Mouse (Mus musculus) embryonic facial prominence, embryonic 11.5 days (tissue): ENCODE measurements around the gene Apoa5. TPM values are rescaled to one million over a fixed set of nuclear protein-coding genes. Genes with fewer than 3 reads are reported as not detected.
"Not testable (repeated sequence)": the region's sequence is repeated elsewhere in the genome, so short reads cannot be mapped to it uniquely, and the experiment has no call there.

ENCODE experiments used
- ATAC-seq: fragments of 200-750 bp; cut with Nextera tagmentation; replicated peaks from 2 replicates; pipeline ENCODE4 v1.8.0; 2017; ENCODE audit warnings: low read depth; ENCODE audit not compliant: insufficient number of reproducible peaks, low FRiP score, low TSS enrichment
- DNase-seq: peaks from one replicate; pipeline ENCODE4 v3.0.0-alpha.2; 2015; ENCODE audit warnings: low spot score
- H3K27ac ChIP-seq: fragments of 300-500 bp; sonication (generic); replicated peaks from 2 replicates; pipeline ENCODE4 v1.5.1; 2014; ENCODE audit warnings: mild to moderate bottlenecking, low read depth, low read length, control low read depth
- H3K27me3 ChIP-seq: fragments of 300-500 bp; sonication (generic); 2 replicates; pipeline ENCODE4 v1.6.1; 2014; ENCODE audit warnings: mild to moderate bottlenecking, low read length, moderate library complexity, mixed read lengths; ENCODE audit not compliant: control insufficient read depth, insufficient read depth
- H3K36me3 ChIP-seq: fragments of 300-500 bp; sonication (generic); replicated peaks from 2 replicates; pipeline ENCODE4 v1.6.1; 2014; ENCODE audit warnings: low read depth, mild to moderate bottlenecking, low read length, moderate library complexity, mixed read lengths; ENCODE audit not compliant: control insufficient read depth, insufficient read depth
- H3K4me1 ChIP-seq: fragments of 300-500 bp; sonication (generic); 2 replicates; pipeline ENCODE4 v1.6.1; 2014; ENCODE audit warnings: low read length, mixed read lengths; ENCODE audit not compliant: control insufficient read depth, insufficient read depth
- H3K4me2 ChIP-seq: fragments of 300-500 bp; sonication (generic); 2 replicates; pipeline ENCODE4 v1.6.1; 2014; ENCODE audit warnings: low read depth, mild to moderate bottlenecking, control low read depth, low read length, moderate library complexity
- H3K4me3 ChIP-seq: fragments of 300-500 bp; sonication (generic); 2 replicates; pipeline ENCODE4 v1.5.1; 2014; ENCODE audit warnings: low read depth, low read length, control low read depth
- H3K9ac ChIP-seq: fragments of 300-500 bp; sonication (generic); replicated peaks from 2 replicates; pipeline ENCODE4 v1.6.1; 2014; ENCODE audit warnings: mild to moderate bottlenecking, control low read depth, low read length
- H3K9me3 ChIP-seq: fragments of 300-500 bp; sonication (generic); replicated peaks from 2 replicates; pipeline ENCODE4 v1.6.1; 2016; ENCODE audit warnings: mild to moderate bottlenecking, low read length, inconsistent platforms, mixed read lengths; ENCODE audit not compliant: control insufficient read depth
- WGBS: fragments of 180-500 bp; shearing (Covaris S2); extraction: QIAGEN DNeasy Blood & Tissue Kit; methylation state at CpG from one replicate; pipeline ENCODE4 v1.1.7; 2014; 5-methylcytosine and 5-hydroxymethylcytosine counted together
- polyA plus RNA-seq: library from polyadenylated mRNA; unstranded; fragments of >200 nt; fragmentation: Nextera tagmentation; extraction: Ambion mirVana; gene quantifications from 2 replicates; pipeline ENCODE4 v1.2.1, GENCODE M21; 2014

The Apoa5 gene
- polyA plus RNA-seq, 1 experiment from 2014 or later: not detected

DNA sequence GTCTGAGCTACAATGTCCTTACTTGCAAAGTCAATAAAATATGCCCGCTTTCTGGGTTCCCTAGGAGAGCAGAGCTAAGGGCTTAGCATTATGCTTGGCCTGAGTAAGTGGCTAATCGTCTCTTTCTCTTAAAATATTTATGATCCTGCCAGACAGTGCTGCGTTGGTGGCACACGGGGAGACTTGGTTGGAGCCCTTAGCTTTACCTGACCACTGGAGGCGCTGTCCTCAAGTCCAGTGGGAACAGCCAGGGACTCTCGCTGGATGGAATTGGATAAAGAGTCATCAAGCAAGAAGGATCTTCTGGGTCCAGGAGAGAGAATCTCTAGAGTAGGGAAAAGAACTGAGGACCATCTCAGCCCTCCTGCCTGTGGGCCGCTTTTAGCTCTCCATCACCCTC is 40.7 kb downstream of the Apoa5 start:
- ATAC-seq: no peak
- peak; percentile 61 for DNase-seq
- Histone ChIP-seq H3K36me3 (no peaks in the 10 kb centered on the region), H3K4me2 (no peak overlapping the region), H3K4me3 (no peak overlapping the region), H3K9ac (no peak overlapping the region; the same call in 1 of the 2 replicates), H3K9me3 (no peaks in the 10 kb centered on the region), H3K27me3 (no peaks in the 10 kb centered on the region), H3K4me1 (no peaks in the 10 kb centered on the region), H3K27ac (no peak overlapping the region)
- 16% methylated on average over 7 of the region's 7 CpGs for WGBS

DNA sequence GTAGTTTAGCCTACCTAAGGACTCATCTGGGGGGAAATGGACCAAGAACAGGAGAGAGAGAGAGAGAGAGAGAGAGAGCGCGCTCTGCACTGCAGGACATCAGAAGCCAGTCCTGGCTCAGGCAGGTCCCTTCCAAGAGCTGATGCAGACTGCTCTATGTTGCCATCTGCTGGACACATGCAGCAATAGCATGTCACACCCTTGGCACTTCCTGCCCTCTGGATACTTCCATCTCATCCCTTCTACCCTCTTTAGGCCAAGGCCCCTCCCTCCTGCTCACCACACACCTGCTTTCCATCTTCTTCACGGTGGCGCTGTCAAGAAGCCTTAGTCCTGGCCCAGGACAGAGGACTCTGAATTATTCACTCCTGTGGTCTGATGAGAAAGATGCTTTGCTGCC is 46.1 kb downstream of the Apoa5 start:
- no peak for ATAC-seq
- H3K36me3 ChIP-seq: no peaks in the 10 kb centered on the region
- no peak overlapping the region for H3K27ac ChIP-seq
- no peaks in the 10 kb centered on the region for H3K4me1 ChIP-seq
- peak; percentile 85 for DNase-seq
- 7% methylated on average over 4 of the region's 4 CpGs for WGBS
- H3K9me3 ChIP-seq: no peaks in the 10 kb centered on the region
- H3K4me2 ChIP-seq: no peak overlapping the region
- no peak overlapping the region for H3K9ac ChIP-seq
- no peaks in the 10 kb centered on the region for H3K27me3 ChIP-seq
- no peak overlapping the region for H3K4me3 ChIP-seq

DNA sequence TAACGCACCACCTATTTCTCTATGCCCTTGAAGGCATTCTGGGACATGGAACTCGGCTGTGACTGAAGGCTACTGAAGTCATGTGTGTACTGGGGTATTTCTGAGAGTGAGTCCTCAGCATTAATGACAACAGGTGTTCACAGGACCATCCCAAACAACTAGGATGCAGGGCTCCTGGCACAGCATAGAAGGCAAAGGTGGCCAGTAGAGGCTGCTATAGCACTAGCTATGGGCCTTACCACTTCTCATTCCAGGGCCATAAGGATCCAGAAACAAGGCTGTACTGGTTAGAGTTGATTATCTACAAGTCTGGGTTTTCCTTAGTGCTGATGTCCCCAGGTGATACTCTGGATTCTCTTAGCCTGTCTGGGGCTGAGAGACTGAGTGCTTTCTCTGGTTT is 46.5 kb downstream of the Apoa5 start:
- H3K4me3 ChIP-seq: no peak overlapping the region
- H3K27me3 ChIP-seq: no peaks in the 10 kb centered on the region
- no peaks in the 10 kb centered on the region for H3K4me1 ChIP-seq
- H3K36me3 ChIP-seq: no peaks in the 10 kb centered on the region
- no peak overlapping the region for H3K4me2 ChIP-seq
- no peak for DNase-seq
- 48% methylated on average over 2 of the region's 2 CpGs for WGBS
- H3K9ac ChIP-seq: no peak overlapping the region
- ATAC-seq: no peak
- no peaks in the 10 kb centered on the region for H3K9me3 ChIP-seq
- no peak overlapping the region for H3K27ac ChIP-seq

DNA sequence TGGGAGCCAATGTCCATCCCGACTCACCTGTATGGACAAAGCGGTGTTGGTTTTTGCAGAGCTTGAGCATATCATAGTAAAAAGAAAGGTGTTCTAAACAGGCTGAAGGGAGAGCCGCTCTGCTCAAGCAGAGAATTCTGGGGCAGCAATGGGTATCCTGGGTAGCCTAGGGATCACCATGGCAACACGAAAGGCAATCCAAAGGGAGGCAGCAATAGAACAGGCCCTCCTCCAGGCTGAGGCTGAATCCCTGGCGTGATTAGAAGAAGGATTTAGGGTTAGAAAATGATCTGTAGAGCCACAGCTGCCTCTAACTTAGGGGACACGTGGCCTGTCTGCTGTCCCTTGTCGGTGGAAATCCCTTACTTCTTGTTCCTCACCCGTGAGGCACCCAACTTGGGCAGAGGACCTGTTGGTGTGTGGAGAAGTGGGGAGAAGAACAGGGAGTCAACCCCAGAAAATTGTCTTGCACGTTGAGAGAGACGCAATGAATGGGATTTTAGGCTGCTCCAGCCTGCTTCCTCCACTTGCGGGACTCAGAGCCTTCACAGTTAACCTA is 47.5 kb downstream of the Apoa5 start:
- WGBS: 39% methylated on average over 11 of the region's 11 CpGs
- Histone ChIP-seq H3K9ac (no peak overlapping the region; the same call in 1 of the 2 replicates), H3K4me2 (no peak overlapping the region), H3K27ac (no peak overlapping the region), H3K9me3 (no peaks in the 10 kb centered on the region), H3K36me3 (no peaks in the 10 kb centered on the region), H3K27me3 (no peaks in the 10 kb centered on the region), H3K4me1 (no peaks in the 10 kb centered on the region), H3K4me3 (no peak overlapping the region)
- ATAC-seq (no peak), DNase-seq (peak; percentile 28)

DNA sequence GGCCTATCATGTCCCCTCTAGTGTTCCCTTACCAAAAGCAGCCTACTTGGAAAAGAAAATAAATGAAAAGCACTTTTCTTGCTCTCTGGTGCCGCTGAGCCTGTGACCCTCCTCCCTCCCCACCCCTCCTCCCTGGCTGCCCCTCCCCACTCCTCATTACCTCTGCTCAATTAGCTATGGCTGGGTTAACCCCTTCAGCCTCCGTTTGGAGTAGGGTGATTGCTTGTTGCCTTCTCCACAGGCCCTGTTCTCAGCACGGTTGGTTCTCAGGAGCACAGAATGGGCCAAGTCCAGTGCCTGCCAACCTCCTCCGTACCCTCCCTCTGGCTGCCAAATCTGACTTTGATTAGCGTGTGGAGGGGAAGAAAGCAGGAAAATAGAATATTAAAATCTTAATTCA is 48.0 kb downstream of the Apoa5 start:
- Histone ChIP-seq H3K4me1 (no peaks in the 10 kb centered on the region), H3K4me2 (no peak overlapping the region), H3K36me3 (no peaks in the 10 kb centered on the region), H3K27me3 (no peaks in the 10 kb centered on the region), H3K4me3 (no peak overlapping the region), H3K27ac (no peak overlapping the region), H3K9ac (no peak overlapping the region), H3K9me3 (no peaks in the 10 kb centered on the region)
- 13% methylated on average over 5 of the region's 5 CpGs for whole genome bisulfite sequencing
- DNase-seq: peak; percentile 48
- no peak for ATAC-seq

GRCm38 (mm10) chr9:46316909-46317308 is 48.5 kb downstream of the Apoa5 start:
- H3K9ac ChIP-seq: no peak overlapping the region

DNA sequence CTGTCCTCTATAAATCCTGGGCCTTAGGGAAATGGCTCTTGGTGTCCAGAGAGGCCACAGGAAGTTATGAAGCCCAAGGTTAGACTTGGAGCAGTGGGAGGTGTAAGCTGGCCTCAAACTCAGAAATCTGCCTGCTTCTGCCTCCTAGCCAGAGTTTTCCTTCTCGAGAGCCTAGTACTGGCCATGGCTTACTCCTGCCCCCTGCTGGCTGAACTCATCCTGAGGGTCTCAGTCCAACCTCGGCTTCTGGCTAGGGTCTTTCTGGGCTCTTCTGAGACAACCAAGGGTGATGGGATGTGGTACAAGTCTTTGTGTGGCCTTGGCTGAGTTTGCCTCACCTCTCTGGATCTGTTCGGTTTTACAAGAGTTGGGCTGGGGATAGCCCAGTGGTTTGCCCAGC is 49.5 kb downstream of the Apoa5 start:
- Histone ChIP-seq H3K36me3 (no peaks in the 10 kb centered on the region), H3K9me3 (no peaks in the 10 kb centered on the region), H3K27me3 (no peaks in the 10 kb centered on the region), H3K27ac (no peak overlapping the region), H3K4me3 (no peak overlapping the region), H3K4me1 (no peaks in the 10 kb centered on the region), H3K4me2 (no peak overlapping the region), H3K9ac (no peak overlapping the region)
- DNase-seq (no peak), ATAC-seq (no peak)
- WGBS: 86% methylated on average over 3 of the region's 3 CpGs

More at GRCm38 (mm10) chr9:46316909-46317308, 48.5 kb downstream of the Apoa5 start:
- Histone ChIP-seq H3K4me1 (no peaks in the 10 kb centered on the region), H3K27ac (no peak overlapping the region), H3K4me3 (no peak overlapping the region), H3K27me3 (no peaks in the 10 kb centered on the region), H3K9me3 (no peaks in the 10 kb centered on the region), H3K4me2 (no peak overlapping the region), H3K36me3 (no peaks in the 10 kb centered on the region)
- DNase-seq: no peak
- ATAC-seq: no peak
- WGBS: 55% methylated on average over 8 of the region's 8 CpGs

- H3K9me3 ChIP-seq, DNase-seq, H3K4me2 ChIP-seq, H3K9ac ChIP-seq, H3K4me1 ChIP-seq, H3K36me3 ChIP-seq, H3K4me3 ChIP-seq, H3K27ac ChIP-seq, H3K27me3 ChIP-seq, ATAC-seq: not testable (repeated sequence)
- 85% methylated on average over 6 of the region's 6 CpGs for WGBS
Observed at GRCm38 (mm10) chr9:46319886-46320285, 51.5 kb downstream of the Apoa5 start, which contains the start of gene 4931429L15Rik. TSS of gene 4931429L15Rik (minus strand) at chr9:46319986.
